Mouse (Mus musculus) embryonic fibroblast, embryonic 13.5 days (primary cell): ENCODE data around the gene Tm9sf4.

Experiments
- CTCF ChIP-seq: IDR thresholded peaks from 2 replicates; pipeline ENCODE4 v1.5.1; 2011; ENCODE audit warnings: mild to moderate bottlenecking, control low read depth, low read length, moderate library complexity, borderline replicate concordance; ENCODE audit not compliant: insufficient read depth
- POLR2A ChIP-seq: IDR thresholded peaks from 2 replicates; pipeline ENCODE4 v1.6.1; 2011; ENCODE audit warnings: low read depth, mild to moderate bottlenecking, control low read depth, low read length, moderate library complexity

DNA sequence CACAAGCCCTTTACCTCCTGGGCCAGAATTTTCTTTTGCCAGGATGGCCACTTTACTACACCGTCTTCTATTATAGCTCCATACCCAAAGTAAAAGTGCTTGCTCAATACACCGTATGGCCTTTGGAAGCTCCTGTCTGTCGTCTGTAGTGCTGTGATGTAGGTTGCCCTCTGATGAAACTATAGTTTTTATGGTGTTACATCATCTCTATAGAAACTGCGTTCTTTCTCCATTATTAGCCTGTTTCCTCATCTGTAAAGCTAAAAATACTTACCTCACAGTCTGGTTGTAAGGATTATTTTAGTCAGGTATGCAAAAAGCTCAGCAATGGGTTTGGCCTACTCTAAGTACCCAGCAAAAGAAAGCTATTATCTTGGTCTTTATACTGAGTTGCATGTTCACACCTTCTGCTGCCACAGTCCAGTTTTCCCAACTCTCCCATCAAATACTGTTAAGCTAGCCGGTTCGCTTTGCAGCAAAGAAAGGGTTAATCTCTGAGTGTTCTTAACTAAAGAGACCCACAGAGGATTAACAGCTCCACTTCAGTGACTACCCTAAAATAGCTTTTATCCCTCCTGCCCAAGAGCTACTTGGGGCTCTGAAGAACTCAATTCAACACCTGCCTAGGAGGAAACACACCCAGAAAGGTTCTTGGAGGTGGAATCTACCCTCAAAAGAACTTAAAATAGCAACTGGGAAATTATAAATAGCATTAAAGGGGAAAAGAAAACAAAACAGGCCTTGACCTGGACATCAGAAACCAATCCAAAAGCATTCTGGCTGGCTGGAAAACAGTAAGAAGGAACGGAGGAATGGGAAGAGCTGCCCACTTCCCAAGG is 78.1 kb downstream of the Tm9sf4 start:
- TF ChIP-seq CTCF (no peak), POLR2A (no peak)
